Mouse (Mus musculus): ENCODE results near the gene Rpl36.

- TF ChIP-seq POLR2A (IDR thresholded peaks at IDR 0.05; ENCODE audit: insufficient read depth, low read depth, low read length), result no peak
- TF ChIP-seq CTCF (IDR thresholded peaks at IDR 0.05), result no peak
Observed at GRCm38 (mm10) chr17:56587773-56588172, 25.4 kb upstream of the Rpl36 start.

Measured in heart, adult 2 months (tissue).